Mouse (Mus musculus) embryonic fibroblast, embryonic 13.5 days (primary cell): ENCODE measurements around the gene Pde11a.

Experiments used
- CTCF ChIP-seq: IDR thresholded peaks from 2 replicates; pipeline ENCODE4 v1.5.1; 2011; ENCODE audit warnings: mild to moderate bottlenecking, control low read depth, low read length, moderate library complexity, borderline replicate concordance; ENCODE audit not compliant: insufficient read depth
- POLR2A ChIP-seq: IDR thresholded peaks from 2 replicates; pipeline ENCODE4 v1.6.1; 2011; ENCODE audit warnings: low read depth, mild to moderate bottlenecking, control low read depth, low read length, moderate library complexity

GRCm38 (mm10) chr2:76126651-76127050 is 211.9 kb downstream of the Pde11a start:
- TF ChIP-seq CTCF (no peak), POLR2A (no peak)
